Mouse (Mus musculus): ENCODE results near the gene Myo15b. TPM values are rescaled to one million over a fixed set of nuclear protein-coding genes. Genes with fewer than 3 reads are reported as not detected.

The Myo15b gene
- polyA plus RNA-seq, 1 experiment = not detected

- TF ChIP-seq CTCF (IDR thresholded peaks at IDR 0.05; ENCODE audit: insufficient read depth, low read depth, low read length) = no peak
- TF ChIP-seq POLR2A (IDR thresholded peaks at IDR 0.05; ENCODE audit: insufficient read depth, low read depth, low read length) = peak; percentile 37; the same call in 1 of the 2 replicates
- peak within 1 kb of the TSS; percentile 89 for H3K4me3 ChIP-seq (ENCODE audit: insufficient read depth, low read depth, low read length)
- WGBS = under 1% methylated on average over 28 of the region's 28 CpGs
- 0 out of 2 replicates have a peak within 1 kb of the TSS, but pooled peaks have one; percentile 5 for H3K27ac ChIP-seq (ENCODE audit: insufficient read depth, low read depth, low read length)
- peaks cover 6% of the 10 kb centered on the region for H3K4me1 ChIP-seq (ENCODE audit: control insufficient read depth, insufficient read depth, low read length)
These were observed 75.0 kb downstream of the Myo15b start, which contains the start of the genes Sap30bp and Recql5 for GRCm38 (mm10) chr11:115933108-115933746. TSS of gene Sap30bp (plus strand) at chr11:115933282. TSS of gene Recql5 (minus strand) at chr11:115933477.

- under 1% methylated on average over 16 of the region's 16 CpGs for WGBS
- TF ChIP-seq CTCF (IDR thresholded peaks at IDR 0.05; ENCODE audit: insufficient read depth, low read depth, low read length) (no peak), POLR2A (IDR thresholded peaks at IDR 0.05; ENCODE audit: insufficient read depth, low read depth, low read length) (no peak)
- peaks cover 6% of the 10 kb centered on the region for H3K4me1 ChIP-seq (ENCODE audit: control insufficient read depth, insufficient read depth, low read length)
- H3K27ac ChIP-seq (ENCODE audit: insufficient read depth, low read depth, low read length) = 0 out of 2 replicates have a peak overlapping the region, but pooled peaks have one; percentile 5
- peak overlapping the region; percentile 74 for H3K4me3 ChIP-seq (ENCODE audit: insufficient read depth, low read depth, low read length)
These were observed 75.5 kb downstream of the Myo15b start for GRCm38 (mm10) chr11:115933747-115934110.

- Histone ChIP-seq H3K27ac (ENCODE audit: insufficient read depth, low read depth, low read length) (no peak overlapping the region), H3K4me1 (ENCODE audit: control insufficient read depth, insufficient read depth, low read length) (peaks cover 1% of the 10 kb centered on the region; the same call in 1 of the 2 replicates), H3K4me3 (ENCODE audit: insufficient read depth, low read depth, low read length) (no peak overlapping the region)
- 30% methylated on average over 6 of the region's 6 CpGs for WGBS
- TF ChIP-seq CTCF (IDR thresholded peaks at IDR 0.05; ENCODE audit: insufficient read depth, low read depth, low read length) (no peak), POLR2A (IDR thresholded peaks at IDR 0.05; ENCODE audit: insufficient read depth, low read depth, low read length) (no peak)
These were observed 81.6 kb downstream of the Myo15b start for GRCm38 (mm10) chr11:115939690-115940329.

GRCm38 (mm10) chr11:115941980-115942379 lies 83.8 kb downstream of the Myo15b start:
- Histone ChIP-seq H3K4me1 (ENCODE audit: control insufficient read depth, insufficient read depth, low read length) (no peaks in the 10 kb centered on the region), H3K27ac (ENCODE audit: insufficient read depth, low read depth, low read length) (no peak overlapping the region), H3K4me3 (ENCODE audit: insufficient read depth, low read depth, low read length) (no peak overlapping the region)
- no peak for TF ChIP-seq POLR2A (IDR thresholded peaks at IDR 0.05; ENCODE audit: insufficient read depth, low read depth, low read length)
- no peak for TF ChIP-seq CTCF (IDR thresholded peaks at IDR 0.05; ENCODE audit: insufficient read depth, low read depth, low read length)
- 84% methylated on average over 7 of the region's 7 CpGs for WGBS

Other genes with a start within 250 kb of the Myo15b start
- not detected in 2 replicates for gene Mif4gd, start 245.4 kb upstream of the Myo15b start, polyA plus RNA-seq (2012; ENCODE audit: insufficient read depth, insufficient read length, low replicate concordance, missing spikeins)
- not detected in 2 replicates for gene Slc25a19, start 230.1 kb upstream of the Myo15b start, polyA plus RNA-seq (2012; ENCODE audit: insufficient read depth, insufficient read length, low replicate concordance, missing spikeins)
- 264 TPM in 1 of 2 replicates, not detected in the other for gene Grb2, start 149.8 kb upstream of the Myo15b start, polyA plus RNA-seq (2012; ENCODE audit: insufficient read depth, insufficient read length, low replicate concordance, missing spikeins)
- not detected in 2 replicates for gene Tmem94, start 93.0 kb upstream of the Myo15b start, polyA plus RNA-seq (2012; ENCODE audit: insufficient read depth, insufficient read length, low replicate concordance, missing spikeins)
- gene Caskin2, start 44.8 kb upstream of the Myo15b start, polyA plus RNA-seq (2012; ENCODE audit: insufficient read depth, insufficient read length, low replicate concordance, missing spikeins) = not detected in 2 replicates
- gene Tsen54, start 43.7 kb upstream of the Myo15b start, polyA plus RNA-seq (2012; ENCODE audit: insufficient read depth, insufficient read length, low replicate concordance, missing spikeins) = not detected in 2 replicates
- not detected in 2 replicates for gene Llgl2, start 34.4 kb upstream of the Myo15b start, polyA plus RNA-seq (2012; ENCODE audit: insufficient read depth, insufficient read length, low replicate concordance, missing spikeins)
- not detected in 2 replicates for gene Smim5, start 41.6 kb downstream of the Myo15b start, polyA plus RNA-seq (2012; ENCODE audit: insufficient read depth, insufficient read length, low replicate concordance, missing spikeins)
- gene Smim6, start 53.6 kb downstream of the Myo15b start, polyA plus RNA-seq (2012; ENCODE audit: insufficient read depth, insufficient read length, low replicate concordance, missing spikeins) = not detected in 2 replicates
- gene Sap30bp, start 74.9 kb downstream of the Myo15b start, polyA plus RNA-seq (2012; ENCODE audit: insufficient read depth, insufficient read length, low replicate concordance, missing spikeins) = not detected in 2 replicates
- gene Recql5, start 75.1 kb downstream of the Myo15b start, polyA plus RNA-seq (2012; ENCODE audit: insufficient read depth, insufficient read length, low replicate concordance, missing spikeins) = not detected in 2 replicates
- gene Itgb4, start 116.3 kb downstream of the Myo15b start, polyA plus RNA-seq (2012; ENCODE audit: insufficient read depth, insufficient read length, low replicate concordance, missing spikeins) = not detected in 2 replicates
- gene Galk1, start 154.3 kb downstream of the Myo15b start, polyA plus RNA-seq (2012; ENCODE audit: insufficient read depth, insufficient read length, low replicate concordance, missing spikeins) = not detected in 2 replicates
- 341 and 464 TPM in 2 replicates for gene H3f3b, start 169.6 kb downstream of the Myo15b start, polyA plus RNA-seq (2012; ENCODE audit: insufficient read depth, insufficient read length, low replicate concordance, missing spikeins)
- gene Unk, start 171.9 kb downstream of the Myo15b start, polyA plus RNA-seq (2012; ENCODE audit: insufficient read depth, insufficient read length, low replicate concordance, missing spikeins) = 207 TPM in 1 of 2 replicates, not detected in the other
- gene Unc13d, start 219.6 kb downstream of the Myo15b start, polyA plus RNA-seq (2012; ENCODE audit: insufficient read depth, insufficient read length, low replicate concordance, missing spikeins) = not detected in 2 replicates
- 339 TPM in 1 of 2 replicates, not detected in the other for gene Wbp2, start 228.6 kb downstream of the Myo15b start, polyA plus RNA-seq (2012; ENCODE audit: insufficient read depth, insufficient read length, low replicate concordance, missing spikeins)

All from olfactory bulb, adult 2 months (tissue).